Mouse (Mus musculus): ENCODE measurements around the gene Rhebl1. TPM values are rescaled to one million over a fixed set of nuclear protein-coding genes. Genes with fewer than 3 reads are reported as not detected.

Rhebl1 gene
- polyA plus RNA-seq, 1 experiment from 2014 or later: 21.0 TPM

GRCm38 (mm10) chr15:98832161-98833058 is 61.9 kb downstream of the Rhebl1 start:
- WGBS: 68% methylated on average over 12 of the region's 12 CpGs
- peaks cover 20% of the 10 kb centered on the region for H3K4me1 ChIP-seq (replicated peaks)
- H3K4me3 ChIP-seq: peak overlapping the region; percentile 84; the same call in 1 of the 2 replicates
- H3K27ac ChIP-seq: peak overlapping the region; percentile 53; the same call in 1 of the 2 replicates
- DNase-seq (ENCODE audit: low spot score): no peak
- H3K36me3 ChIP-seq: peaks cover 57% of the 10 kb centered on the region
- H3K9me3 ChIP-seq: no peaks in the 10 kb centered on the region
- H3K27me3 ChIP-seq (ENCODE audit: insufficient read depth, poor library complexity, severe bottlenecking): no peaks in the 10 kb centered on the region

- H3K9me3 ChIP-seq: no peaks in the 10 kb centered on the region
- WGBS: 20% methylated on average over 9 of the region's 9 CpGs
- H3K27ac ChIP-seq: peak overlapping the region; percentile 92
- H3K4me3 ChIP-seq: peak overlapping the region; percentile 84
- H3K27me3 ChIP-seq (ENCODE audit: insufficient read depth, poor library complexity, severe bottlenecking): no peaks in the 10 kb centered on the region
- no peak for DNase-seq (ENCODE audit: low spot score)
- peaks cover 20% of the 10 kb centered on the region for H3K4me1 ChIP-seq (replicated peaks)
- H3K36me3 ChIP-seq: peaks cover 49% of the 10 kb centered on the region
These were observed 62.7 kb downstream of the Rhebl1 start for GRCm38 (mm10) chr15:98831684-98832035.

- Histone ChIP-seq H3K36me3 (peaks cover 43% of the 10 kb centered on the region), H3K4me3 (peak within 1 kb of the TSS; percentile 84), H3K27ac (peak within 1 kb of the TSS; percentile 92), H3K9me3 (no peaks in the 10 kb centered on the region), H3K4me1 (replicated peaks) (peaks cover 20% of the 10 kb centered on the region), H3K27me3 (ENCODE audit: insufficient read depth, poor library complexity, severe bottlenecking) (no peaks in the 10 kb centered on the region)
- under 1% methylated on average over 66 of the region's 66 CpGs for WGBS
- peak; percentile 98 for DNase-seq (ENCODE audit: low spot score)
These were observed 63.3 kb downstream of the Rhebl1 start, which contains the start of gene Prkag1 for GRCm38 (mm10) chr15:98830736-98831683. TSS of gene Prkag1 (minus strand) at chr15:98831521.

Other genes with a start within 250 kb of the Rhebl1 start
- gene Ddx23, start 231.6 kb downstream of the Rhebl1 start, polyA plus RNA-seq (2016; fragmentation: Nextera tagmentation; extraction: Ambion mirVana): 22.8 and 23.8 TPM in 2 replicates
- 3.7 and 5.8 TPM in 2 replicates for gene Rnd1, start 217.1 kb downstream of the Rhebl1 start, polyA plus RNA-seq (2016; fragmentation: Nextera tagmentation; extraction: Ambion mirVana)
- 1.7 and 3.1 TPM in 2 replicates for gene Ccdc65, start 186.3 kb downstream of the Rhebl1 start, polyA plus RNA-seq (2016; fragmentation: Nextera tagmentation; extraction: Ambion mirVana)
- 12.9 and 15.9 TPM in 2 replicates for gene Fkbp11, start 166.3 kb downstream of the Rhebl1 start, polyA plus RNA-seq (2016; fragmentation: Nextera tagmentation; extraction: Ambion mirVana)
- gene Arf3, start 131.3 kb downstream of the Rhebl1 start, polyA plus RNA-seq (2016; fragmentation: Nextera tagmentation; extraction: Ambion mirVana): 42.6 and 45.1 TPM in 2 replicates
- gene Wnt10b, start 116.4 kb downstream of the Rhebl1 start, polyA plus RNA-seq (2016; fragmentation: Nextera tagmentation; extraction: Ambion mirVana): 0.21 and 0.44 TPM in 2 replicates
- gene Wnt1, start 104.7 kb downstream of the Rhebl1 start, polyA plus RNA-seq (2016; fragmentation: Nextera tagmentation; extraction: Ambion mirVana): 13.7 and 13.8 TPM in 2 replicates
- 0.21 and 0.56 TPM in 2 replicates for gene Ddn, start 85.0 kb downstream of the Rhebl1 start, polyA plus RNA-seq (2016; fragmentation: Nextera tagmentation; extraction: Ambion mirVana)
- 88.7 and 89.0 TPM in 2 replicates for gene Prkag1, start 63.0 kb downstream of the Rhebl1 start, polyA plus RNA-seq (2016; fragmentation: Nextera tagmentation; extraction: Ambion mirVana)
- gene Kmt2d, start 23.3 kb downstream of the Rhebl1 start, polyA plus RNA-seq (2016; fragmentation: Nextera tagmentation; extraction: Ambion mirVana): 10.2 and 11.2 TPM in 2 replicates
- 0.42 and 0.46 TPM in 2 replicates for gene Dhh, start 4.0 kb upstream of the Rhebl1 start, polyA plus RNA-seq (2016; fragmentation: Nextera tagmentation; extraction: Ambion mirVana)
- 22.3 and 25.5 TPM in 2 replicates for gene Lmbr1l, start 23.7 kb upstream of the Rhebl1 start, polyA plus RNA-seq (2016; fragmentation: Nextera tagmentation; extraction: Ambion mirVana)
- 2,254 and 2,463 TPM in 2 replicates for gene Tuba1b, start 40.0 kb upstream of the Rhebl1 start, polyA plus RNA-seq (2016; fragmentation: Nextera tagmentation; extraction: Ambion mirVana)
- not detected in 2 replicates for gene Gm49450, start 59.0 kb upstream of the Rhebl1 start, polyA plus RNA-seq (2016; fragmentation: Nextera tagmentation; extraction: Ambion mirVana)
- 4,838 and 8,764 TPM in 2 replicates for gene Tuba1a, start 59.2 kb upstream of the Rhebl1 start, polyA plus RNA-seq (2016; fragmentation: Nextera tagmentation; extraction: Ambion mirVana)
- gene Tuba1c, start 135.4 kb upstream of the Rhebl1 start, polyA plus RNA-seq (2016; fragmentation: Nextera tagmentation; extraction: Ambion mirVana): 111 and 135 TPM in 2 replicates
- 9.7 and 14.4 TPM in 2 replicates for gene Prph, start 160.6 kb upstream of the Rhebl1 start, polyA plus RNA-seq (2016; fragmentation: Nextera tagmentation; extraction: Ambion mirVana)
- gene Troap, start 180.0 kb upstream of the Rhebl1 start, polyA plus RNA-seq (2016; fragmentation: Nextera tagmentation; extraction: Ambion mirVana): 41.6 and 46.8 TPM in 2 replicates
- 0.78 and 8.7 TPM in 2 replicates for gene C1ql4, start 193.3 kb upstream of the Rhebl1 start, polyA plus RNA-seq (2016; fragmentation: Nextera tagmentation; extraction: Ambion mirVana)
- gene Dnajc22, start 198.6 kb upstream of the Rhebl1 start, polyA plus RNA-seq (2016; fragmentation: Nextera tagmentation; extraction: Ambion mirVana): 1.9 and 2.2 TPM in 2 replicates
- 58.4 and 62.6 TPM in 2 replicates for gene Spats2, start 231.4 kb upstream of the Rhebl1 start, polyA plus RNA-seq (2016; fragmentation: Nextera tagmentation; extraction: Ambion mirVana)

Data from hindbrain, embryonic 10.5 days (tissue).